Mouse (Mus musculus) intestine, embryonic 15.5 days (tissue): ENCODE data around the gene Ffar4. TPM values are rescaled to one million over a fixed set of nuclear protein-coding genes. Genes with fewer than 3 reads are reported as not detected.
A peak's percentile ranks its signal among the peaks of the same experiment; 100 is the strongest.

ENCODE experiments used
- ATAC-seq: fragments of 200-750 bp; cut with Nextera tagmentation; 2 replicates; pipeline ENCODE4 v1.8.0; 2017; ENCODE audit warnings: moderate TSS enrichment, moderate library complexity
- H3K27ac ChIP-seq: fragments of 300-500 bp; sonication (generic); 2 replicates; pipeline ENCODE4 v1.5.1; 2015; ENCODE audit warnings: mild to moderate bottlenecking, inconsistent platforms
- H3K27me3 ChIP-seq: fragments of 300-500 bp; sonication (generic); replicated peaks from 2 replicates; pipeline ENCODE4 v1.6.1; 2015; ENCODE audit warnings: inconsistent platforms
- H3K36me3 ChIP-seq: fragments of 300-500 bp; sonication (generic); 2 replicates; pipeline ENCODE4 v1.6.1; 2015; ENCODE audit warnings: inconsistent platforms
- H3K4me1 ChIP-seq: fragments of 300-500 bp; sonication (generic); replicated peaks from 2 replicates; pipeline ENCODE4 v1.6.1; 2015; ENCODE audit warnings: inconsistent platforms
- H3K4me2 ChIP-seq: fragments of 300-500 bp; sonication (generic); replicated peaks from 2 replicates; pipeline ENCODE4 v1.6.1; 2015; ENCODE audit warnings: mild to moderate bottlenecking, inconsistent platforms
- H3K4me3 ChIP-seq: fragments of 300-500 bp; sonication (generic); replicated peaks from 2 replicates; pipeline ENCODE4 v1.5.1; 2015; ENCODE audit warnings: inconsistent platforms
- H3K9ac ChIP-seq: fragments of 300-500 bp; sonication (generic); 2 replicates; pipeline ENCODE4 v1.6.1; 2015; ENCODE audit warnings: inconsistent platforms
- H3K9me3 ChIP-seq: fragments of 300-500 bp; sonication (generic); 2 replicates; pipeline ENCODE4 v1.6.1; 2016; ENCODE audit warnings: inconsistent platforms
- whole genome bisulfite sequencing: fragments of 180-500 bp; shearing (Covaris S2); methylation state at CpG from one replicate; pipeline ENCODE4 v1.1.7; 2015; 5-methylcytosine and 5-hydroxymethylcytosine counted together
- polyA plus RNA-seq: library from polyadenylated mRNA; unstranded; fragments of >200 nt; fragmentation: Nextera tagmentation; extraction: Ambion mirVana; gene quantifications from 2 replicates; pipeline ENCODE4 v1.2.1, GENCODE M21; 2015

The Ffar4 gene
- polyA plus RNA-seq, 1 experiment from 2014 or later: 9.0 TPM

GRCm38 (mm10) chr19:38075051-38075450 lies 21.8 kb upstream of the Ffar4 start:
- H3K27me3 ChIP-seq: no peaks in the 10 kb centered on the region
- no peaks in the 10 kb centered on the region for H3K9me3 ChIP-seq
- no peak overlapping the region for H3K4me3 ChIP-seq
- no peak overlapping the region for H3K27ac ChIP-seq
- ATAC-seq: no peak
- no peaks in the 10 kb centered on the region for H3K4me1 ChIP-seq
- H3K4me2 ChIP-seq: no peak overlapping the region
- H3K36me3 ChIP-seq: peaks cover 28% of the 10 kb centered on the region
- WGBS: 81% methylated on average over 11 of the region's 11 CpGs
- no peak overlapping the region for H3K9ac ChIP-seq

GRCm38 (mm10) chr19:38076251-38076650 lies 20.6 kb upstream of the Ffar4 start:
- Histone ChIP-seq H3K4me2 (no peak overlapping the region), H3K9me3 (no peaks in the 10 kb centered on the region), H3K36me3 (peaks cover 16% of the 10 kb centered on the region), H3K27me3 (no peaks in the 10 kb centered on the region), H3K4me1 (no peaks in the 10 kb centered on the region), H3K4me3 (no peak overlapping the region), H3K9ac (no peak overlapping the region), H3K27ac (no peak overlapping the region)
- ATAC-seq: no peak
- WGBS: 76% methylated on average over 2 of the region's 2 CpGs

- Histone ChIP-seq H3K4me3 (no peak overlapping the region), H3K4me1 (no peaks in the 10 kb centered on the region), H3K27ac (no peak overlapping the region), H3K27me3 (no peaks in the 10 kb centered on the region), H3K36me3 (peaks cover 7% of the 10 kb centered on the region; the same call in 1 of the 2 replicates), H3K9ac (no peak overlapping the region), H3K9me3 (no peaks in the 10 kb centered on the region), H3K4me2 (no peak overlapping the region)
- 50% methylated on average over 3 of the region's 3 CpGs for WGBS
- peak; percentile 70; the same call in 1 of the 2 replicates for ATAC-seq
Measured at GRCm38 (mm10) chr19:38077851-38078540, 18.9 kb upstream of the Ffar4 start.

GRCm38 (mm10) chr19:38081361-38081760 lies 15.5 kb upstream of the Ffar4 start:
- Histone ChIP-seq H3K36me3 (no peaks in the 10 kb centered on the region), H3K27ac (no peak overlapping the region), H3K4me1 (0 out of 2 replicates have a peak, but pooled peaks cover 3% of the 10 kb centered on the region), H3K9ac (no peak overlapping the region), H3K27me3 (no peaks in the 10 kb centered on the region), H3K4me2 (no peak overlapping the region), H3K4me3 (no peak overlapping the region), H3K9me3 (no peaks in the 10 kb centered on the region)
- ATAC-seq: no peak
- WGBS: 63% methylated on average over 3 of the region's 3 CpGs

- H3K4me1 ChIP-seq: peaks cover 8% of the 10 kb centered on the region
- no peaks in the 10 kb centered on the region for H3K9me3 ChIP-seq
- WGBS: 12% methylated on average over 5 of the region's 5 CpGs
- ATAC-seq: peak; percentile 86
- H3K27me3 ChIP-seq: no peaks in the 10 kb centered on the region
- no peaks in the 10 kb centered on the region for H3K36me3 ChIP-seq
- H3K4me2 ChIP-seq: 0 out of 2 replicates have a peak overlapping the region, but pooled peaks have one; percentile 3
- no peak overlapping the region for H3K4me3 ChIP-seq
- H3K27ac ChIP-seq: 0 out of 2 replicates have a peak overlapping the region, but pooled peaks have one; percentile 54
- no peak overlapping the region for H3K9ac ChIP-seq
Measured at GRCm38 (mm10) chr19:38082931-38083525, 13.8 kb upstream of the Ffar4 start.

GRCm38 (mm10) chr19:38085841-38086240 lies 11.0 kb upstream of the Ffar4 start:
- no peak overlapping the region for H3K27ac ChIP-seq
- 84% methylated on average over 4 of the region's 4 CpGs for WGBS
- no peak overlapping the region for H3K4me2 ChIP-seq
- no peaks in the 10 kb centered on the region for H3K36me3 ChIP-seq
- no peaks in the 10 kb centered on the region for H3K27me3 ChIP-seq
- ATAC-seq: no peak
- H3K9me3 ChIP-seq: no peaks in the 10 kb centered on the region
- no peak overlapping the region for H3K9ac ChIP-seq
- H3K4me3 ChIP-seq: no peak overlapping the region
- peaks cover 8% of the 10 kb centered on the region for H3K4me1 ChIP-seq

- Histone ChIP-seq H3K27me3 (no peaks in the 10 kb centered on the region), H3K4me3 (no peak overlapping the region), H3K9ac (no peak overlapping the region), H3K27ac (no peak overlapping the region), H3K36me3 (no peaks in the 10 kb centered on the region), H3K9me3 (no peaks in the 10 kb centered on the region), H3K4me2 (0 out of 2 replicates have a peak overlapping the region, but pooled peaks have one; percentile 5), H3K4me1 (peaks cover 11% of the 10 kb centered on the region)
- WGBS: 46% methylated on average over 11 of the region's 11 CpGs
- peak; percentile 80 for ATAC-seq
Measured at GRCm38 (mm10) chr19:38086948-38087551, 9.8 kb upstream of the Ffar4 start.

- no peak overlapping the region for H3K9ac ChIP-seq
- no peak overlapping the region for H3K4me2 ChIP-seq
- H3K27ac ChIP-seq: no peak overlapping the region
- H3K9me3 ChIP-seq: no peaks in the 10 kb centered on the region
- ATAC-seq: no peak
- H3K4me3 ChIP-seq: no peak overlapping the region
- no peaks in the 10 kb centered on the region for H3K36me3 ChIP-seq
- H3K4me1 ChIP-seq: peaks cover 10% of the 10 kb centered on the region
- 84% methylated on average over 8 of the region's 8 CpGs for WGBS
- no peaks in the 10 kb centered on the region for H3K27me3 ChIP-seq
Measured at GRCm38 (mm10) chr19:38089358-38089757, 7.5 kb upstream of the Ffar4 start.

- WGBS: 40% methylated on average over 4 of the region's 4 CpGs
- H3K9ac ChIP-seq: no peak overlapping the region
- peaks cover 12% of the 10 kb centered on the region for H3K4me1 ChIP-seq
- no peaks in the 10 kb centered on the region for H3K9me3 ChIP-seq
- no peak overlapping the region for H3K27ac ChIP-seq
- no peak overlapping the region for H3K4me3 ChIP-seq
- no peak overlapping the region for H3K4me2 ChIP-seq
- H3K27me3 ChIP-seq: peaks cover 10% of the 10 kb centered on the region; the same call in 1 of the 2 replicates
- peak; percentile 79 for ATAC-seq
- H3K36me3 ChIP-seq: no peaks in the 10 kb centered on the region
Measured at GRCm38 (mm10) chr19:38091512-38091985, 5.3 kb upstream of the Ffar4 start.

- no peak for ATAC-seq
- Histone ChIP-seq H3K9me3 (no peaks in the 10 kb centered on the region), H3K27ac (no peak overlapping the region), H3K4me1 (peaks cover 7% of the 10 kb centered on the region; the same call in 1 of the 2 replicates), H3K27me3 (peaks cover 30% of the 10 kb centered on the region), H3K9ac (no peak overlapping the region), H3K4me2 (no peak overlapping the region), H3K36me3 (no peaks in the 10 kb centered on the region), H3K4me3 (no peak overlapping the region)
- WGBS: 20% methylated on average over 4 of the region's 4 CpGs
Measured at GRCm38 (mm10) chr19:38096231-38096630, 640 bp upstream of the Ffar4 start.

GRCm38 (mm10) chr19:38107871-38108270 lies 11.0 kb downstream of the Ffar4 start:
- peak; percentile 45; the same call in 1 of the 2 replicates for ATAC-seq

GRCm38 (mm10) chr19:38109506-38110242 lies 12.8 kb downstream of the Ffar4 start:
- ATAC-seq: no peak
- 91% methylated on average over 15 of the region's 15 CpGs for WGBS
- H3K4me1 ChIP-seq: 0 out of 2 replicates have a peak, but pooled peaks cover 4% of the 10 kb centered on the region
- no peak overlapping the region for H3K27ac ChIP-seq
- H3K9me3 ChIP-seq: no peaks in the 10 kb centered on the region
- no peak overlapping the region for H3K4me2 ChIP-seq
- no peak overlapping the region for H3K9ac ChIP-seq
- no peak overlapping the region for H3K4me3 ChIP-seq
- H3K27me3 ChIP-seq: no peaks in the 10 kb centered on the region
- no peaks in the 10 kb centered on the region for H3K36me3 ChIP-seq

More at GRCm38 (mm10) chr19:38107871-38108270, 11.0 kb downstream of the Ffar4 start:
- Histone ChIP-seq H3K27me3 (no peaks in the 10 kb centered on the region), H3K36me3 (no peaks in the 10 kb centered on the region), H3K9me3 (no peaks in the 10 kb centered on the region), H3K4me2 (no peak overlapping the region), H3K9ac (no peak overlapping the region), H3K4me1 (0 out of 2 replicates have a peak, but pooled peaks cover 4% of the 10 kb centered on the region), H3K27ac (no peak overlapping the region), H3K4me3 (no peak overlapping the region)
- WGBS: 73% methylated on average over 4 of the region's 4 CpGs
